Mouse (Mus musculus) spleen, adult 2 months (tissue): Measurements from ENCODE around the gene Cdc25b.

Experiments
- CTCF ChIP-seq: fragments of 200-500 bp; IDR thresholded peaks from 2 replicates; pipeline ENCODE4 v1.5.1; 2011; ENCODE audit warnings: mild to moderate bottlenecking, inconsistent platforms; ENCODE audit not compliant: insufficient read depth, insufficient read length, insufficient replicate concordance; ENCODE audit errors: extremely low read depth
- POLR2A ChIP-seq: fragments of 200-500 bp; IDR thresholded peaks from 2 replicates; pipeline ENCODE4 v1.6.1; 2011; ENCODE audit warnings: low read depth, low read length, inconsistent platforms

GRCm38 (mm10) chr2:131145121-131145520 lies 41.6 kb upstream of the Cdc25b start:
- TF ChIP-seq POLR2A (no peak), CTCF (no peak)
